8 mouse cellular contexts compared by ENCODE assay signal in genomic region chr1:39576431-39577243, GRCm38 (mm10). TPM values are rescaled to one million over a fixed set of nuclear protein-coding genes. Genes with fewer than 3 reads are reported as not detected.
DNase-seq lines count a peak whose midpoint lies in the region; ATAC-seq and TF ChIP-seq lines count a peak whose summit lies in the region.

No protein-coding gene starts in this region.

- H3K27ac ChIP-seq in CH12.LX (ENCODE audit: insufficient read depth, low read depth), result peak overlapping the region; percentile 61
- peak overlapping the region; percentile 96 for H3K27ac ChIP-seq in forebrain, embryonic 13.5 days

- WGBS in forebrain, embryonic 13.5 days, result under 1% methylated on average over 82 of the region's 88 CpGs

- in situ Hi-C loops in CH12.LX (cut with MboI; ENCODE audit: low pct_ligation_motif_present, low pct_unique_long_range_greater_than_20kb, low sequenced_read_pairs), result no loop called here

- TF ChIP-seq RAD21 in CH12.LX (IDR thresholded peaks at IDR 0.05; ENCODE audit: low read depth, low read length), result no peak

- ATAC-seq in forebrain, embryonic 13.5 days, result peak; percentile 86

- H3K27me3 ChIP-seq in CH12.LX (replicated peaks), result no peaks in the 10 kb centered on the region
- H3K27me3 ChIP-seq in forebrain, embryonic 13.5 days, result no peaks in the 10 kb centered on the region

- H3K79me2 ChIP-seq in CH12.LX (replicated peaks; ENCODE audit: control insufficient read depth, extremely low read depth, insufficient read depth, poor library complexity, severe bottlenecking), result peaks cover 27% of the 10 kb centered on the region

- H3K9me3 ChIP-seq in CH12.LX (replicated peaks; ENCODE audit: low read length), result no peaks in the 10 kb centered on the region
- no peaks in the 10 kb centered on the region for H3K9me3 ChIP-seq in forebrain, embryonic 13.5 days (replicated peaks)

- H3K4me1 ChIP-seq in CH12.LX (ENCODE audit: control insufficient read depth in 1 of 2, insufficient read depth in 2 of 2), result peaks cover 3 to 51% of the 10 kb centered on the region in 2 experiments; a peak in 3 of 4 replicates
- peaks cover 24% of the 10 kb centered on the region for H3K4me1 ChIP-seq in forebrain, embryonic 13.5 days

- H3K36me3 ChIP-seq in CH12.LX (replicated peaks in 1 of 2; ENCODE audit: control insufficient read depth in 1 of 2, insufficient read depth in 1 of 2, low read length in 1 of 2), result peaks cover 0 to 8% of the 10 kb centered on the region in 2 experiments
- H3K36me3 ChIP-seq in forebrain, embryonic 13.5 days (ENCODE audit: poor library complexity, severe bottlenecking), result no peaks in the 10 kb centered on the region

- dilution Hi-C loops in CH12.LX (cut with MboI; ENCODE audit: extremely low pct_ligation_motif_present, extremely low pct_unique_long_range_greater_than_20kb, low sequenced_read_pairs), result no loop called here

- H3K4me2 ChIP-seq in CH12.LX (ENCODE audit: insufficient read depth, low read depth, poor library complexity, severe bottlenecking), result peak overlapping the region; percentile 85
- peak overlapping the region; percentile 82 for H3K4me2 ChIP-seq in forebrain, embryonic 13.5 days

- TF ChIP-seq EP300 in CH12.LX (IDR thresholded peaks at IDR 0.05; ENCODE audit: low read length), result no peak

- no peak; a peak in 1 of 4 replicates for TF ChIP-seq CTCF in CH12.LX (conservative IDR thresholded peaks at IDR 0.05 in 1 of 2, IDR thresholded peaks at IDR 0.05 in 1 of 2; ENCODE audit: low read depth in 2 of 2, low read length in 2 of 2)

- peak; percentile 37 for DNase-seq in CH12.LX (ENCODE audit: extremely low read depth)
- DNase-seq in adrenal gland, postnatal 25 days, result peak; percentile 56
- DNase-seq in heart, postnatal 36 days, result peak; percentile 55 to 74
- DNase-seq in left cerebral cortex, adult 11 months (ENCODE audit: low spot score), result peak; percentile 47
- peak; percentile 75 to 76 for DNase-seq in lung, postnatal 4 days
- peak; percentile 69 for DNase-seq in retina, postnatal 1 day
- peak; percentile 61 for DNase-seq in urinary bladder, adult 2 months (ENCODE audit: low spot score)

- peak overlapping the region; percentile 79 to 97 (median 90) for H3K4me3 ChIP-seq in CH12.LX (replicated peaks in 1 of 3; ENCODE audit: low read depth in 2 of 3, low read length in 2 of 3, poor library complexity in 1 of 3)
- peak overlapping the region; percentile 96 for H3K4me3 ChIP-seq in forebrain, embryonic 13.5 days

- no peak for TF ChIP-seq POLR2A in CH12.LX (IDR thresholded peaks at IDR 0.05; ENCODE audit: low read depth, low read length)

- H3K9ac ChIP-seq in CH12.LX (ENCODE audit: insufficient read depth, low read depth), result peak overlapping the region; percentile 90
- H3K9ac ChIP-seq in forebrain, embryonic 13.5 days, result peak overlapping the region; percentile 95

- intact Hi-C loops in heart, postnatal 36 days (cut with DNase I), result loop anchor here (5.0 kb wide), 1 partner anchor 39 kb away; no protein-coding TSS in a partner anchor

TF ChIP-seq in CH12.LX, 34 proteins besides CTCF, POLR2A, EP300 and RAD21:
- TF ChIP-seq UBTF (IDR thresholded peaks at IDR 0.05; ENCODE audit: low read depth, low read length) (peak; percentile 92; the same call in 1 of the 2 replicates), TBP (conservative IDR thresholded peaks at IDR 0.05; ENCODE audit: low read depth, low read length) (no peak)

RNA-seq across cellular contexts. Expression of gene Rnf149, which starts 0.6 kb away (rescaled TPM):
- 12.6 and 16.6 TPM in 2 replicates for total RNA-seq in CH12.LX (2012; rRNA removed)
- 21.5 and 22.7 TPM in 2 replicates for total RNA-seq in CH12.LX (2014; rRNA removed)
- 31.3 and 32.3 TPM in 2 replicates for polyA plus RNA-seq in CH12.LX (2012; ENCODE audit: insufficient read length, low read depth)
- total RNA-seq in adrenal gland, postnatal 25 days (2021), result 38.9 and 55.6 TPM in 2 replicates
- polyA plus RNA-seq in forebrain, embryonic 13.5 days (2015; fragmentation: Nextera tagmentation; extraction: Ambion mirVana), result 20.0 and 20.7 TPM in 2 replicates
- 10 to 100 TPM in 1 of 2 experiments, 1 to 10 TPM in 1; 7.7 to 10.3 TPM for total RNA-seq in heart, postnatal 36 days (2021)
- 22.1 and 22.5 TPM in 2 replicates for polyA plus RNA-seq in urinary bladder, adult 2 months (2012; rRNA removed)

RNA-seq across cellular contexts. Expression of gene Cnot11, which starts 41.8 kb away (rescaled TPM):
- total RNA-seq in CH12.LX (2012; rRNA removed), result 15.3 and 17.8 TPM in 2 replicates
- total RNA-seq in CH12.LX (2014; rRNA removed), result 28.6 and 31.8 TPM in 2 replicates
- polyA plus RNA-seq in CH12.LX (2012; ENCODE audit: insufficient read length, low read depth), result 29.9 and 34.9 TPM in 2 replicates
- 21.2 and 21.9 TPM in 2 replicates for total RNA-seq in adrenal gland, postnatal 25 days (2021)
- 15.9 and 17.2 TPM in 2 replicates for polyA plus RNA-seq in forebrain, embryonic 13.5 days (2015; fragmentation: Nextera tagmentation; extraction: Ambion mirVana)
- 10 to 100 TPM; 13.8 to 14.7 TPM for total RNA-seq in heart, postnatal 36 days (2021)
- polyA plus RNA-seq in urinary bladder, adult 2 months (2012; rRNA removed), result 16.8 and 17.1 TPM in 2 replicates

Comparison
In these comparisons a context has a peak if more than half of its experiments do, and no peak if none do; other contexts are left out.
1. Peak in every context shown above with its lines: DNase-seq, ATAC-seq, H3K4me3 ChIP-seq and H3K27ac ChIP-seq.